Mouse (Mus musculus) MEL (cell line): ENCODE data around the gene Pon3. TPM values are rescaled to one million over a fixed set of nuclear protein-coding genes. Genes with fewer than 3 reads are reported as not detected.
A peak's percentile ranks its signal among the peaks of the same experiment; 100 is the strongest.

Experiments used
- DNase-seq: peaks from one replicate; pipeline ENCODE4 v3.0.0; 2011; ENCODE audit warnings: low read depth, low spot score
- H3K27ac ChIP-seq: 2 replicates; pipeline ENCODE4 v1.5.1; 2012; ENCODE audit warnings: low read depth, mild to moderate bottlenecking, control low read depth, low read length, moderate library complexity; ENCODE audit not compliant: control insufficient read depth
- H3K27me3 ChIP-seq, 2 experiments: fragments of 150-350 bp in 1 of 2; sonication (generic) in 1 of 2; 2 replicates each; pipeline ENCODE4 v1.6.1; 2012; ENCODE audit warnings: low read length in 2 of 2, mild to moderate bottlenecking in 2 of 2, improper control_type of control experiment in 1 of 2, moderate library complexity in 1 of 2; ENCODE audit not compliant: insufficient read depth in 2 of 2, control insufficient read depth in 1 of 2
- H3K36me3 ChIP-seq, 2 experiments: 2 replicates each; pipeline ENCODE4 v1.6.1; 2012 to 2014; ENCODE audit warnings: low read length in 2 of 2, improper control_type of control experiment in 1 of 2, inconsistent platforms in 1 of 2, mild to moderate bottlenecking in 1 of 2; ENCODE audit not compliant: insufficient read depth in 2 of 2, control insufficient read depth in 1 of 2
- H3K4me1 ChIP-seq, 2 experiments: fragments of 150-350 bp in 1 of 2; sonication (generic) in 1 of 2; 2 replicates each; pipeline ENCODE4 v1.6.1; 2012; ENCODE audit warnings: low read length in 2 of 2, improper control_type of control experiment in 1 of 2, mild to moderate bottlenecking in 1 of 2; ENCODE audit not compliant: insufficient read depth in 2 of 2, control insufficient read depth in 1 of 2
- H3K4me3 ChIP-seq, 2 experiments: fragments of 150-350 bp in 1 of 2; sonication (generic) in 1 of 2; 2 replicates each; pipeline ENCODE4 v1.5.1; 2012; ENCODE audit warnings: low read depth in 2 of 2, low read length in 2 of 2, mild to moderate bottlenecking in 2 of 2, moderate library complexity in 2 of 2, control low read depth in 1 of 2, improper control_type of control experiment in 1 of 2; ENCODE audit not compliant: control insufficient read depth in 1 of 2, insufficient read depth in 1 of 2
- H3K79me2 ChIP-seq: 2 replicates; pipeline ENCODE4 v1.6.1; 2012; ENCODE audit warnings: mild to moderate bottlenecking, low read length, moderate library complexity; ENCODE audit not compliant: control insufficient read depth, poor library complexity, insufficient read depth
- H3K9ac ChIP-seq: 2 replicates; pipeline ENCODE4 v1.6.1; 2012; ENCODE audit warnings: low read depth, mild to moderate bottlenecking, control low read depth, low read length, moderate library complexity; ENCODE audit not compliant: control insufficient read depth, poor library complexity, severe bottlenecking
- H3K9me3 ChIP-seq: fragments of 150-350 bp; sonication (generic); replicated peaks from 2 replicates; pipeline ENCODE4 v1.6.1; 2012; ENCODE audit warnings: mild to moderate bottlenecking, low read length, improper control_type of control experiment, moderate library complexity; ENCODE audit not compliant: insufficient read depth
- CTCF ChIP-seq, 3 experiments: IDR thresholded peaks in 2 of 3; conservative IDR thresholded peaks in 1 of 3; 2 replicates each; pipeline ENCODE4 v1.5.1; 2011 to 2012; ENCODE audit warnings: low read length in 3 of 3, low read depth in 2 of 3, mild to moderate bottlenecking in 2 of 3, improper control_type of control experiment in 1 of 3, inconsistent platforms in 1 of 3, mixed read lengths in 1 of 3, moderate library complexity in 1 of 3; ENCODE audit not compliant: control insufficient read depth in 1 of 3, insufficient read depth in 1 of 3, poor library complexity in 1 of 3, severe bottlenecking in 1 of 3
- E2F4 ChIP-seq: IDR thresholded peaks from 2 replicates; pipeline ENCODE4 v1.6.1; 2011; ENCODE audit warnings: low read depth, low read length, improper control_type of control experiment, borderline replicate concordance
- ELF1 ChIP-seq: IDR thresholded peaks from 2 replicates; pipeline ENCODE4 v1.6.1; 2014; ENCODE audit warnings: low read depth, mild to moderate bottlenecking, inconsistent platforms, low read length, improper control_type of control experiment, moderate library complexity
- EP300 ChIP-seq, 2 experiments: IDR thresholded peaks; 2 replicates each; pipeline ENCODE4 v1.6.1; 2011; ENCODE audit warnings: improper control_type of control experiment in 2 of 2, low read length in 2 of 2, low read depth in 1 of 2, mild to moderate bottlenecking in 1 of 2
- ETS1 ChIP-seq: IDR thresholded peaks from 2 replicates; pipeline ENCODE4 v1.6.1; 2012; ENCODE audit warnings: low read depth, mild to moderate bottlenecking, inconsistent platforms, low read length, improper control_type of control experiment, moderate library complexity
- HCFC1 ChIP-seq: IDR thresholded peaks from 2 replicates; pipeline ENCODE4 v1.6.1; 2012; ENCODE audit warnings: low read depth, mild to moderate bottlenecking, inconsistent platforms, low read length, improper control_type of control experiment, moderate library complexity
- MAX ChIP-seq: IDR thresholded peaks from 2 replicates; pipeline ENCODE4 v1.6.1; 2011; ENCODE audit warnings: low read length, improper control_type of control experiment
- MYC ChIP-seq: IDR thresholded peaks from 2 replicates; pipeline ENCODE4 v1.6.1; 2011; ENCODE audit warnings: low read depth, mild to moderate bottlenecking, low read length, improper control_type of control experiment, moderate library complexity
- POLR2AphosphoS2 ChIP-seq: IDR thresholded peaks from 2 replicates; pipeline ENCODE4 v1.6.1; 2011; ENCODE audit warnings: low read length, improper control_type of control experiment
- POLR2AphosphoS5 ChIP-seq: IDR thresholded peaks from 2 replicates; pipeline ENCODE4 v1.6.1; 2012; ENCODE audit warnings: low read depth, borderline replicate concordance, mild to moderate bottlenecking, inconsistent platforms, low read length, moderate library complexity, mixed read lengths
- RAD21 ChIP-seq: IDR thresholded peaks from 2 replicates; pipeline ENCODE4 v1.6.1; 2011; ENCODE audit warnings: mild to moderate bottlenecking, low read depth, low read length, improper control_type of control experiment
- RCOR1 ChIP-seq: IDR thresholded peaks from 2 replicates; pipeline ENCODE4 v1.6.1; 2012; ENCODE audit warnings: low read depth, mild to moderate bottlenecking, inconsistent platforms, low read length, improper control_type of control experiment
- UBTF ChIP-seq: IDR thresholded peaks from 2 replicates; pipeline ENCODE4 v1.6.1; 2012; ENCODE audit warnings: low read depth, mild to moderate bottlenecking, inconsistent platforms, low read length, improper control_type of control experiment, moderate library complexity, borderline replicate concordance; ENCODE audit not compliant: insufficient read depth
- USF1 ChIP-seq: IDR thresholded peaks from 2 replicates; pipeline ENCODE4 v1.6.1; 2014; ENCODE audit warnings: low read depth, mild to moderate bottlenecking, inconsistent platforms, low read length, improper control_type of control experiment, moderate library complexity
- ZMIZ1 ChIP-seq: IDR thresholded peaks from 2 replicates; pipeline ENCODE4 v1.6.1; 2012; ENCODE audit warnings: low read depth, mild to moderate bottlenecking, inconsistent platforms, low read length, improper control_type of control experiment, moderate library complexity
- polyA plus RNA-seq, 2 experiments: library from polyadenylated mRNA; stranded (reverse) in 1 of 2; unstranded in 1 of 2; fragments of >175 nt in 1 of 2; fragments of >200 nt in 1 of 2; gene quantifications; 2 replicates each; pipeline versions ENCODE4 v1.2.1 to v1.2.4; 2012; ENCODE audit warnings: low replicate concordance in 2 of 2, low read depth in 1 of 2; ENCODE audit not compliant: insufficient read length in 2 of 2, insufficient read depth in 1 of 2, missing spikeins in 1 of 2
- total RNA-seq: library from RNA; depleted of rRNA; stranded (reverse); fragments of 300-350 nt; gene quantifications from 2 replicates; pipeline ENCODE4 v1.2.3, GENCODE M21; 2012

The Pon3 gene
- total and polyA plus RNA-seq, 3 experiments: 2.9 to 5.9 TPM; not detected in 1

DNA sequence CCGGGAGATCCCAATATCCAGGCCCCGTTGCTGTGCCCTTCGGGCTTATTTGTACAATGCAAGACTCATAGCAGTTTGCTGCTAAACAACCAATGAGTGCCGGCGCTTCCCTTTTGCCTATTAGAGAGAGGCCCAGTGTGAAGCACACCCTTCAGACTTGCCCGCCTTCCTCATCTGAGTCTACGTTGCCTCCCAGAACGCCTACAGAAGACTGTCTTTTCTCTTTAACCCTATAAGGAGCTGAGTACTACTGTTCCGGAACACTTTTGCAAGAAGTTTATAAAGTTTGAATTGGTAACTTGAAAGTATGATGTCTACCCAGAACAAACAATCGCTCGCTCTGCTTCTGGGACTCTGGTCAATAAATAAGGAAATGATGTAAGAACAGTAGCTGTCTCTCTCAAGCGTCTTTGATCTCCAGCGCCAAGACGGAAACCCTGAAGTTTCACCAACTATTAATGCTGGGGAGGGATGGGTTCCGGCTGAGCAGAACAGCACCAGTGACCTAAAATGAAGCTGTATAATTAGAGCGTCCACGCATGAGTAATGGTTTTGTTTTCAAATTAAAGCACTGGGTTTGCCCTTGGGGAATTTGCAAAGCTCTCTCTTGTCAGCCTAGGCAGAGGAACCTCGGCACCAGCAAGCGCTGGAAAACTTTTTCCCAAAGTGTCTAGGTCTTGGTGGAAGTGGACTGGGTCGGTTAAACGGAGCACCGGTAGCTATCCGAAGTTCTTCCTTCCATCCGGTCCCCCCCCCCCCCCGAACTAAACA is 41.4 kb upstream of the Pon3 start (continued):
- TF ChIP-seq POLR2AphosphoS5: no peak; the same call in 1 of the 2 replicates
- TF ChIP-seq MAX: peak; percentile 64; the same call in 1 of the 2 replicates
- TF ChIP-seq E2F4: 0 out of 2 replicates have a peak, but pooled peaks have one; percentile 40
- TF ChIP-seq HCFC1: peak; percentile 62; the same call in 1 of the 2 replicates

DNA sequence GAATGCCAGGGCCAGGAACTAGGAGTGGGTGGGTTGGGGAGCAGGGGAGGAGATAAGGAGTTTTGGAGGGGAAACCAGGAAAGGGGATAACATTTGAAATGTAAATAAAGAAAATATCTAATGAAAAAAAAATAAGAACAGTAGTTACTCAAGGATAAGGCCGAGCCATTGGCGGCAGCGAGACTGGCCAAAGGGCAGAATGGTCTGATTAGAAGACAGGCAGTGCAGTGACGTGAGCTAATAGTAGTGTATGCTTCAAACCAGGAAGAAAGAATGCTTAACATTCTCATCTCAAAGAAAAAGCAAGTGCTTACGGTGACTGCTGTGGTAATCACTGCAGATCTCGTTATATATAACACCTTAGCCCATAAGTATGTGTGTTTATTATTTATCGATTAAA is 40.0 kb upstream of the Pon3 start:
- H3K79me2 ChIP-seq: peaks cover 30% of the 10 kb centered on the region
- TF ChIP-seq ZMIZ1 (no peak), RAD21 (no peak), UBTF (no peak), POLR2AphosphoS5 (no peak), ELF1 (no peak), POLR2AphosphoS2 (no peak), RCOR1 (no peak), MYC (no peak), CTCF (IDR thresholded peaks at IDR 0.05 in 2 of 3, conservative IDR thresholded peaks at IDR 0.05 in 1 of 3; ENCODE audit: control insufficient read depth in 1 of 3, insufficient read depth in 1 of 3, low read depth in 2 of 3, low read length in 3 of 3, poor library complexity in 1 of 3, severe bottlenecking in 1 of 3) (no peak)
- TF ChIP-seq, all 39 proteins: peak for 0
- H3K4me1 ChIP-seq: peaks cover 16 to 36% of the 10 kb centered on the region in 2 experiments
- no peaks in the 10 kb centered on the region for H3K27me3 ChIP-seq
- no peak overlapping the region for H3K9ac ChIP-seq
- DNase-seq: no peak
- H3K4me3 ChIP-seq: no peak overlapping the region
- H3K27ac ChIP-seq: no peak overlapping the region
- peaks cover 0 to 39% of the 10 kb centered on the region in 2 experiments for H3K36me3 ChIP-seq
- no peaks in the 10 kb centered on the region for H3K9me3 ChIP-seq

DNA sequence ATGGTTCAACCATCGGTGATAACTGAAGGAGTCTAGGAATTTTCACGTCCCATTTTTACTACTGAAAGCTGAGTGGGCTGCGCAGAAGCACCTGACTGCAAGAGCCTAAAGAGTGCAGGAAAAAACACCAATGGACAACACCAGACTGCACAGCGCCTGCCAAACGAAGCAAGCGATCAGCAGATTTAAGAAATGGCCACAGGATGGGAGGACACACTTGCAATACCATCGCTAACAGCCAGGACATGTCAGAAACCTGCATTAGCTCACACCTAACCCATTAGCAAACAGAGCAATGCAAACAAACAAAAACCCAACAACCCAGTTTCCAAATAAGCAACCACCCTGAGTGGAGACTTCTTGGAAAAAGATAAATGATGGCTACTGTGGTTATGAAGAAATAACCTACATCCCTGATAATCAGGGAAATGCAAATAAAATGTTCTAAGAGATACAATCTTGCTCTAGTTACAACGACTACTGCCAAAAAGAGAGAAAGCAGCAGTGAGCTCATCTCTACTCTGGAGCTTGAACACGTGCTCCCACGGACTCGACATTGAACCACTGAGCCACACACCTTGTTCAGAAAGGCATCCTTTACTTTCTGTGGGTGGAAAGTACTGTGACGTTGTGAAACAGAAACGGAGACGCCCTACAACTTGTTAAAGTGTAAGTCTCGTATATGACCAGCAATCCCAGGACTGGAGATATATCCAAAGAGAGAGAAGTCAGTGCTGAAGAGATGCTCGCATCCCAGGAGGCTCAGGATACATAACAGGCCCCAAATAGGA is 38.8 kb upstream of the Pon3 start:
- Histone ChIP-seq H3K36me3 (peaks cover 4 to 52% of the 10 kb centered on the region in 2 experiments), H3K27ac (no peak overlapping the region; the same call in 1 of the 2 replicates), H3K79me2 (peaks cover 30% of the 10 kb centered on the region), H3K4me3 (no peak overlapping the region), H3K4me1 (peaks cover 26 to 45% of the 10 kb centered on the region in 2 experiments), H3K9me3 (no peaks in the 10 kb centered on the region), H3K9ac (no peak overlapping the region), H3K27me3 (no peaks in the 10 kb centered on the region)
- DNase-seq: no peak
- peak; percentile 34; the same call in 1 of the 2 replicates for TF ChIP-seq ETS1
- TF ChIP-seq USF1: no peak
- TF ChIP-seq EP300 (IDR thresholded peaks at IDR 0.05; ENCODE audit: low read depth in 1 of 2, low read length in 2 of 2): peak in 1 of 2 experiments; percentile 14; a peak in 1 of 4 replicates
